Mouse (Mus musculus): ENCODE results near the gene Ptpn1.

DNA sequence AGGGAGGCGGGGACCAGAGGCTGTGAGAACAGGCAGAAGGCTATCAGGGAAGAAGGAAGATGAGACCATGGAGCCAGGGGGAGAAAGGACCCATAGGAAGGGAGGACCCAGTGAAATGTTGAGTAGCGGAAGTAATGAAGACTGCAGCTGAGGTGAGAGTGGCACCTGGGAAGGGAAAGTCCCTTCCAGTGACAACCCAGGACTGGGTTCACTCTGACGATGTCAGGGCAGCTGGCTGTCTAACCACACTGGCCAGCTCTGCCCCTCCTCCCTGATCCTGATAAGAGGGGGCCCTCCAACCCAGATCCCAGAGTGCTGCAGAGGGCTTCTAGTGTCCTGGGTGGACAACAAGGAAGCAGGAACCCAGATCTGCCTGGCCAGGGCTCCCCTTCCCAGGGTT lies 65.7 kb downstream of the Ptpn1 start:
- TF ChIP-seq CTCF (IDR thresholded peaks at IDR 0.05; ENCODE audit: low read depth): no peak
- TF ChIP-seq EP300 (IDR thresholded peaks at IDR 0.05; ENCODE audit: low read depth): no peak

Measured in liver, embryonic 14.5 days (tissue).